Mouse (Mus musculus) heart, postnatal 0 days (tissue): Measurements from ENCODE around the gene Samd11. TPM values are rescaled to one million over a fixed set of nuclear protein-coding genes. Genes with fewer than 3 reads are reported as not detected.

Source experiments
- ATAC-seq: fragments of 200-750 bp; cut with Nextera tagmentation; 2 replicates; pipeline ENCODE4 v1.8.0; 2017; ENCODE audit warnings: low read depth, moderate number of reproducible peaks, moderate library complexity; ENCODE audit not compliant: insufficient read depth
- DNase-seq: peaks from one replicate; pipeline ENCODE4 v3.0.0-alpha.2; 2016; ENCODE audit warnings: low spot score
- H3K27ac ChIP-seq: fragments of 300-500 bp; sonication (generic); 2 replicates; pipeline ENCODE4 v1.5.1; 2014; ENCODE audit warnings: low read depth, mild to moderate bottlenecking
- H3K27me3 ChIP-seq: fragments of 300-500 bp; sonication (generic); 2 replicates; pipeline ENCODE4 v1.6.1; 2014; ENCODE audit warnings: low read length, mixed read lengths; ENCODE audit not compliant: control insufficient read depth, insufficient read depth
- H3K36me3 ChIP-seq: fragments of 300-500 bp; sonication (generic); replicated peaks from 2 replicates; pipeline ENCODE4 v1.6.1; 2014; ENCODE audit warnings: low read length, mixed read lengths; ENCODE audit not compliant: control insufficient read depth, insufficient read depth
- H3K4me1 ChIP-seq: fragments of 300-500 bp; sonication (generic); 2 replicates; pipeline ENCODE4 v1.6.1; 2014; ENCODE audit warnings: antibody characterized with exemption; ENCODE audit not compliant: control insufficient read depth, insufficient read depth
- H3K4me2 ChIP-seq: fragments of 300-500 bp; sonication (generic); 2 replicates; pipeline ENCODE4 v1.6.1; 2014; ENCODE audit warnings: low read depth, mild to moderate bottlenecking, low read length, moderate library complexity
- H3K4me3 ChIP-seq: fragments of 300-500 bp; sonication (generic); 2 replicates; pipeline ENCODE4 v1.5.1; 2014; ENCODE audit warnings: low read depth, low read length
- H3K9ac ChIP-seq: fragments of 300-500 bp; sonication (generic); replicated peaks from 2 replicates; pipeline ENCODE4 v1.6.1; 2014; ENCODE audit warnings: low read depth, low read length, mixed read lengths
- H3K9me3 ChIP-seq: fragments of 300-500 bp; sonication (generic); replicated peaks from 2 replicates; pipeline ENCODE4 v1.6.1; 2016; ENCODE audit warnings: low read length; ENCODE audit not compliant: control insufficient read depth
- CTCF ChIP-seq: IDR thresholded peaks from 2 replicates; pipeline ENCODE4 v1.5.1; 2016; ENCODE audit warnings: antibody characterized with exemption, control low read depth, low read depth
- EP300 ChIP-seq: IDR thresholded peaks from 2 replicates; pipeline ENCODE4 v1.6.1; 2016; ENCODE audit warnings: antibody characterized with exemption, low read depth
- WGBS: fragments of 180-500 bp; shearing (Covaris S2); extraction: QIAGEN DNeasy Blood & Tissue Kit; methylation state at CpG from one replicate; pipeline ENCODE4 v1.1.7; 2014; 5-methylcytosine and 5-hydroxymethylcytosine counted together
- polyA plus RNA-seq: library from polyadenylated mRNA; unstranded; fragments of >200 nt; fragmentation: Nextera tagmentation; extraction: Ambion mirVana; gene quantifications from 2 replicates; pipeline ENCODE4 v1.2.1, GENCODE M21; 2015
- total RNA-seq: library from RNA; depleted of rRNA; stranded (reverse); fragments of >200 nt; gene quantifications from 2 replicates; pipeline ENCODE4 v1.2.3, GENCODE M21; 2014; ENCODE audit warnings: low replicate concordance

The Samd11 gene
- total and polyA plus RNA-seq, 2 experiments from 2014 or later, result 0.19 to 0.95 TPM

GRCm38 (mm10) chr4:156234701-156235213 is 20.7 kb downstream of the Samd11 start, which contains the start of gene Plekhn1:
TSS of gene Plekhn1 (minus strand) at chr4:156234857.
- H3K36me3 ChIP-seq, result peaks cover 45% of the 10 kb centered on the region
- peak; percentile 36 for ATAC-seq
- under 1% methylated on average over 30 of the region's 48 CpGs for WGBS

GRCm38 (mm10) chr4:156234021-156234501 is 21.4 kb downstream of the Samd11 start:
- DNase-seq (no peak), ATAC-seq (no peak)
- peak overlapping the region; percentile 71 for H3K27ac ChIP-seq
- peak overlapping the region; percentile 64 for H3K4me2 ChIP-seq
- peak overlapping the region; percentile 34 for H3K9ac ChIP-seq
- TF ChIP-seq CTCF (no peak), EP300 (no peak)
- peaks cover 6% of the 10 kb centered on the region for H3K4me1 ChIP-seq
- no peaks in the 10 kb centered on the region for H3K27me3 ChIP-seq
- H3K4me3 ChIP-seq, result peak overlapping the region; percentile 71
- H3K36me3 ChIP-seq, result peaks cover 44% of the 10 kb centered on the region
- 10% methylated on average over 17 of the region's 17 CpGs for WGBS
- H3K9me3 ChIP-seq, result no peaks in the 10 kb centered on the region

More at GRCm38 (mm10) chr4:156234701-156235213, 20.7 kb downstream of the Samd11 start, which contains the start of gene Plekhn1:
- peaks cover 6% of the 10 kb centered on the region for H3K4me1 ChIP-seq
- peak within 1 kb of the TSS; percentile 83 for H3K27ac ChIP-seq
- H3K4me2 ChIP-seq, result peak within 1 kb of the TSS; percentile 64
- H3K9me3 ChIP-seq, result no peaks in the 10 kb centered on the region
- H3K27me3 ChIP-seq, result no peaks in the 10 kb centered on the region
- TF ChIP-seq CTCF (no peak), EP300 (no peak)
- peak within 1 kb of the TSS; percentile 75 for H3K4me3 ChIP-seq
- no peak for DNase-seq
- peak within 1 kb of the TSS; percentile 61 for H3K9ac ChIP-seq

GRCm38 (mm10) chr4:156228393-156229024 is 26.9 kb downstream of the Samd11 start:
- H3K9me3 ChIP-seq, result no peaks in the 10 kb centered on the region
- TF ChIP-seq CTCF (no peak), EP300 (no peak)
- no peaks in the 10 kb centered on the region for H3K27me3 ChIP-seq
- H3K9ac ChIP-seq, result no peak overlapping the region
- DNase-seq, result no peak
- ATAC-seq, result 0 out of 2 replicates have a peak, but pooled peaks have one; percentile 3
- H3K4me1 ChIP-seq, result peaks cover 11% of the 10 kb centered on the region
- 32% methylated on average over 12 of the region's 12 CpGs for WGBS
- peak overlapping the region; percentile 20; the same call in 1 of the 2 replicates for H3K4me2 ChIP-seq
- no peak overlapping the region for H3K4me3 ChIP-seq
- peaks cover 40% of the 10 kb centered on the region for H3K36me3 ChIP-seq
- no peak overlapping the region for H3K27ac ChIP-seq

- H3K4me1 ChIP-seq, result peaks cover 9% of the 10 kb centered on the region
- TF ChIP-seq EP300, result no peak
- TF ChIP-seq CTCF, result no peak
- ATAC-seq (peak; percentile 40; the same call in 1 of the 2 replicates), DNase-seq (no peak)
- WGBS, result 32% methylated on average over 18 of the region's 18 CpGs
- H3K27ac ChIP-seq, result no peak overlapping the region
- peaks cover 46% of the 10 kb centered on the region for H3K36me3 ChIP-seq
- no peak overlapping the region for H3K4me3 ChIP-seq
- peak overlapping the region; percentile 20; the same call in 1 of the 2 replicates for H3K4me2 ChIP-seq
- no peaks in the 10 kb centered on the region for H3K27me3 ChIP-seq
- no peak overlapping the region for H3K9ac ChIP-seq
- H3K9me3 ChIP-seq, result no peaks in the 10 kb centered on the region
Measured at GRCm38 (mm10) chr4:156227752-156228392, 27.6 kb downstream of the Samd11 start.

- H3K4me1 ChIP-seq, result peaks cover 10% of the 10 kb centered on the region
- no peak overlapping the region for H3K4me2 ChIP-seq
- ATAC-seq (no peak), DNase-seq (no peak)
- H3K9ac ChIP-seq, result no peak overlapping the region
- TF ChIP-seq EP300 (no peak), CTCF (no peak)
- no peaks in the 10 kb centered on the region for H3K27me3 ChIP-seq
- H3K27ac ChIP-seq, result no peak overlapping the region
- WGBS, result 72% methylated on average over 2 of the region's 2 CpGs
- peaks cover 44% of the 10 kb centered on the region; the same call in 1 of the 2 replicates for H3K36me3 ChIP-seq
- H3K4me3 ChIP-seq, result no peak overlapping the region
- no peaks in the 10 kb centered on the region for H3K9me3 ChIP-seq
Measured at GRCm38 (mm10) chr4:156224276-156224675, 31.2 kb downstream of the Samd11 start.
